Mouse (Mus musculus): Measurements from ENCODE around the gene Usp47.

GRCm38 (mm10) chr7:112100887-112101286, 77.6 kb downstream of the Usp47 start:
- TF ChIP-seq POLR2A (IDR thresholded peaks at IDR 0.05; ENCODE audit: borderline replicate concordance, extremely low read depth, insufficient read depth, insufficient read length, poor library complexity, severe bottlenecking) (no peak), CTCF (IDR thresholded peaks at IDR 0.05; ENCODE audit: borderline replicate concordance, extremely low read depth, insufficient read depth, insufficient read length) (no peak)

Measured in brain, embryonic 14.5 days (tissue).